Mouse (Mus musculus): ENCODE results near the gene Setd1b. TPM values are rescaled to one million over a fixed set of nuclear protein-coding genes. Genes with fewer than 3 reads are reported as not detected.

Setd1b gene
- polyA plus RNA-seq, 1 experiment from 2014 or later = 3.8 TPM

GRCm38 (mm10) chr5:123141555-123142160 lies 335 bp upstream of the Setd1b start:
- Histone ChIP-seq H3K27ac (peak overlapping the region; percentile 99), H3K4me3 (replicated peaks) (peak overlapping the region; percentile 96)
- 0% methylated on average over 32 of the region's 38 CpGs for WGBS (ENCODE audit: insufficient replicate concordance)

GRCm38 (mm10) chr5:123143251-123143970 lies 1.4 kb downstream of the Setd1b start:
- Histone ChIP-seq H3K27me3 (no peaks in the 10 kb centered on the region), H3K4me3 (replicated peaks) (peak overlapping the region; percentile 96), H3K4me1 (replicated peaks) (peaks cover 70% of the 10 kb centered on the region), H3K4me2 (peak overlapping the region; percentile 100), H3K9ac (peak overlapping the region; percentile 100), H3K9me3 (replicated peaks) (no peaks in the 10 kb centered on the region), H3K36me3 (peaks cover 42% of the 10 kb centered on the region), H3K27ac (peak overlapping the region; percentile 99)
- WGBS (ENCODE audit: insufficient replicate concordance) = 3% methylated on average over 24 of the region's 24 CpGs
- ATAC-seq (ENCODE audit: low read depth) (no peak), DNase-seq (no peak)

More at GRCm38 (mm10) chr5:123141555-123142160, 335 bp upstream of the Setd1b start:
- peak overlapping the region; percentile 100 for H3K4me2 ChIP-seq
- peak; percentile 46 for DNase-seq
- H3K36me3 ChIP-seq = peaks cover 33% of the 10 kb centered on the region
- ATAC-seq (ENCODE audit: low read depth) = no peak
- H3K9me3 ChIP-seq (replicated peaks) = no peaks in the 10 kb centered on the region
- peaks cover 70% of the 10 kb centered on the region for H3K4me1 ChIP-seq (replicated peaks)
- H3K27me3 ChIP-seq = no peaks in the 10 kb centered on the region
- peak overlapping the region; percentile 100 for H3K9ac ChIP-seq

GRCm38 (mm10) chr5:123143971-123144745 lies 2.2 kb downstream of the Setd1b start:
- Histone ChIP-seq H3K27me3 (no peaks in the 10 kb centered on the region), H3K9ac (peak overlapping the region; percentile 100), H3K36me3 (peaks cover 49% of the 10 kb centered on the region), H3K9me3 (replicated peaks) (no peaks in the 10 kb centered on the region), H3K27ac (peak overlapping the region; percentile 99), H3K4me2 (peak overlapping the region; percentile 100), H3K4me1 (replicated peaks) (peaks cover 72% of the 10 kb centered on the region), H3K4me3 (replicated peaks) (peak overlapping the region; percentile 96)
- ATAC-seq (ENCODE audit: low read depth) (no peak), DNase-seq (no peak)
- WGBS (ENCODE audit: insufficient replicate concordance) = 11% methylated on average over 17 of the region's 17 CpGs

- Histone ChIP-seq H3K4me2 (peak overlapping the region; percentile 100), H3K4me3 (replicated peaks) (peak overlapping the region; percentile 96), H3K9me3 (replicated peaks) (no peaks in the 10 kb centered on the region), H3K27me3 (no peaks in the 10 kb centered on the region), H3K27ac (peak overlapping the region; percentile 99), H3K4me1 (replicated peaks) (peaks cover 72% of the 10 kb centered on the region), H3K9ac (peak overlapping the region; percentile 100), H3K36me3 (peaks cover 53% of the 10 kb centered on the region)
- DNase-seq = no peak
- WGBS (ENCODE audit: insufficient replicate concordance) = 38% methylated on average over 20 of the region's 20 CpGs
- ATAC-seq (ENCODE audit: low read depth) = no peak
Observed at GRCm38 (mm10) chr5:123144746-123145590, 3.0 kb downstream of the Setd1b start.

DNA sequence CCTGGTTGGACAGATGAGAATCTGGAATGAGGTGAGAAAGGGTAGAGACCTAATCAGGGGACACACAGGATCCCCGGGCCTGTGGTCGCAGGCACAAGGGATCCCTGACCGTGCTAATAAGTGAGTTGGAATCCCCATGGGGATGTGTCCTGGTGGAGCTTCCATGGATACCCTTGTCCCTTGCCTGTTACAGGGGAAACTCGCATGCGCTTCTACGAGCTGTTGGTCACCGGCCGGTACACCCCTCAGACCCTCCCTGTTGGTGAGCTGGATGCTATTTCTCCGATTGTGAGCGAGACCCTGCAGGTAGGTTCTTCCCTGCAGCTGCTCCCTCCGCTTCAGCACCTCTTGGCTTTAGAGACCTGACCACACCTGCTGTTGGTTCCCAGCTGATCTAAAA lies 4.4 kb downstream of the Setd1b start:
- 0 out of 2 replicates have a peak overlapping the region, but pooled peaks have one; percentile 100 for H3K9ac ChIP-seq
- no peak for ATAC-seq (ENCODE audit: low read depth)
- H3K36me3 ChIP-seq = peaks cover 67% of the 10 kb centered on the region
- H3K4me3 ChIP-seq (replicated peaks) = no peak overlapping the region
- no peaks in the 10 kb centered on the region for H3K27me3 ChIP-seq
- peak overlapping the region; percentile 62; the same call in 1 of the 2 replicates for H3K27ac ChIP-seq
- DNase-seq = no peak
- H3K4me1 ChIP-seq (replicated peaks) = peaks cover 84% of the 10 kb centered on the region
- H3K4me2 ChIP-seq = peak overlapping the region; percentile 100; the same call in 1 of the 2 replicates
- 84% methylated on average over 11 of the region's 11 CpGs for WGBS (ENCODE audit: insufficient replicate concordance)
- no peaks in the 10 kb centered on the region for H3K9me3 ChIP-seq (replicated peaks)

DNA sequence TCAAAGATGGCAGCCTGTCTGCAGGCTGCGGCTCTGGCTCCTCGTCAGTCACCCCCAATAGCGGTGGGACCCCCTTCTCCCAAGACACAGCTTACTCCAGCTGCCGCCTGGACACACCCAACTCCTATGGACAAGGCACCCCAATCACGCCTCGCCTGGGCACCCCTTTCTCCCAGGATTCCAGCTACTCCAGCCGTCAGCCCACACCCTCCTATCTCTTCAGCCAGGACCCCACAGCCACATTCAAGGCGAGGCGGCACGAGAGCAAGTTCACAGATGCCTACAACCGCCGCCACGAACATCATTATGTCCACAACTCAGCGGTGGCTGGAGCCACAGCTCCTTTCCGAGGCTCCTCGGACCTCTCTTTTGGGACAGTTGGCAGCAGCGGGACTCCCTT lies 5.6 kb downstream of the Setd1b start:
- WGBS (ENCODE audit: insufficient replicate concordance) = 79% methylated on average over 17 of the region's 17 CpGs
- H3K4me1 ChIP-seq (replicated peaks) = peaks cover 95% of the 10 kb centered on the region

DNA sequence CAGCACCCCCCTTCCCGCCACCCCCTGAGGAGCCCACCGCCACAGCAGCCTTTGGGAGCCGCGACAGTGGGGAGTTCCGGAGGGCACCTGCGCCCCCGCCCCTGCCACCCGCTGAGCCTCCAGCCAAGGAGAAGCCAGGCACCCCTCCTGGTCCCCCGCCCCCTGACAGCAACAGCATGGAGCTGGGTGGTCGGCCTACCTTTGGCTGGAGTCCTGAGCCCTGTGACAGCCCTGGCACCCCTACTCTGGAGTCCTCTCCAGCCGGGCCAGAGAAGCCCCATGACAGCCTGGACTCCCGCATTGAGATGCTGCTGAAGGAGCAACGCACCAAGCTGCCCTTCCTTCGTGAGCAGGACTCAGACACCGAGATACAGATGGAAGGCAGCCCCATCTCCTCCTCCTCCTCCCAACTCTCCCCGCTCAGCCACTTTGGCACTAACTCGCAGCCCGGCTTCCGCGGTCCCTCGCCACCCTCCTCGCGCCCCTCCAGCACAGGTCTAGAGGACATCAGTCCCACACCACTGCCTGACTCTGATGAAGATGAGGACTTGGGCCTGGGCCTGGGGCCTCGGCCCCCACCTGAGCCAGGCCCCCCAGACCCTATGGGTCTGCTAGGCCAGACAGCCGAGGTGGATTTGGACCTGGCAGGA lies 6.2 kb downstream of the Setd1b start:
- H3K4me3 ChIP-seq (replicated peaks) = peak overlapping the region; percentile 4; the same call in 1 of the 2 replicates
- H3K27me3 ChIP-seq = no peaks in the 10 kb centered on the region
- H3K4me2 ChIP-seq = 0 out of 2 replicates have a peak overlapping the region, but pooled peaks have one; percentile 77
- H3K4me1 ChIP-seq (replicated peaks) = peaks cover 96% of the 10 kb centered on the region
- ATAC-seq (ENCODE audit: low read depth) (no peak), DNase-seq (no peak)
- H3K36me3 ChIP-seq = peaks cover 85% of the 10 kb centered on the region
- H3K9me3 ChIP-seq (replicated peaks) = no peaks in the 10 kb centered on the region
- H3K27ac ChIP-seq = peak overlapping the region; percentile 75
- 0 out of 2 replicates have a peak overlapping the region, but pooled peaks have one; percentile 16 for H3K9ac ChIP-seq
- WGBS (ENCODE audit: insufficient replicate concordance) = 87% methylated on average over 25 of the region's 25 CpGs

More for the DNA sequence above, 5.6 kb downstream of the Setd1b start:
- no peak overlapping the region for H3K4me2 ChIP-seq
- H3K9me3 ChIP-seq (replicated peaks) = no peaks in the 10 kb centered on the region
- H3K9ac ChIP-seq = no peak overlapping the region; the same call in 1 of the 2 replicates
- peaks cover 79% of the 10 kb centered on the region for H3K36me3 ChIP-seq
- 0 out of 2 replicates have a peak overlapping the region, but pooled peaks have one; percentile 62 for H3K27ac ChIP-seq
- H3K27me3 ChIP-seq = no peaks in the 10 kb centered on the region
- ATAC-seq (ENCODE audit: low read depth) (no peak), DNase-seq (no peak)
- H3K4me3 ChIP-seq (replicated peaks) = no peak overlapping the region

DNA sequence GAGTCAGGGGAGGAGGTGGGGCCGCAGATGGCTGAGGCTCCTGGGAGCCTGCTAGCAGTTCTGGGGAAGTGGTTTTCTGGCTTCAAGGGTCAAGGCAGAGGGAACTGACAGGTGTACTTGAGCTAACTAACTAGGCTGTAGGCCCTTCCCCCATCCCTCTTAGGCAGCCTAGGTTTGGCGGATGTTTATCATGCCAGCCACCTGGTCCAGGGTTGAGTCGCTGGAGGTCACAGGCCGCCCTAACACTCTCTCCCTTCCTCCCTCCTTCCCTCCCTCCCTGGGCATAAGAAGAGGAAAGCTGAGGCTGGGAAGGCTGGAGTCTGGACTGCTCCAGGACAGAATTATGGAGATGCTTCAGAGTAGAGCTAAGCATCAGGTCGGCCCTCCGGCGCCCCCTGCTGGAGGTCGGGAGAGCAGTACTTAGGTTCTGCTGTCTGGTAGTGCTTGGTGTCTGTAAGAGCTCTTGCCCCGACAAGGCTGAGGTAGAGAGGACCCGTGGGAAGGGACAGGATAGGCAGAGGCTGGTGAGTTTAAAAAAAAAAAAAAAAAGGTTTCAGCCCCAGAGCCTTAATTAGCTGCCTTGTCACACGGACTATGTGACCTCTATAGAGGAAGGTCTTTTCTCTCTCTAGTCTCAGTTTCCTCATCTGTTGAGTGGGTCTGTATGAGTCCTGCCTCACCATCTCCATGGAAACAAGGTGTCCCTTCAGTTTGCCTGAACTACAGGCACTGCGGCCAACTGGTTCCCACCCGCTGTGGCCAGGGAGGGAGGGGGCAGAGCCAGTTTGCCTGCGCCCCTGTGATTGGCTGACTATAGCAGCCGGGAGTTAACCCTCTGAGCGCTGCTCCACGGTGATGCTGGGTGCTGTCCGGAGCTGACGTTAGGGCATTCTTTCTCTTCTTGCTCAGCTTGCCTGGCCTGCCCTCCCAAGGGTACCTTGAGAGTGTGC lies 7.7 kb downstream of the Setd1b start:
- Histone ChIP-seq H3K4me2 (peak overlapping the region; percentile 77), H3K4me1 (replicated peaks) (peaks cover 81% of the 10 kb centered on the region), H3K4me3 (replicated peaks) (peak overlapping the region; percentile 59), H3K27me3 (no peaks in the 10 kb centered on the region), H3K36me3 (peaks cover 96% of the 10 kb centered on the region), H3K9ac (peak overlapping the region; percentile 71), H3K27ac (peak overlapping the region; percentile 75), H3K9me3 (replicated peaks) (no peaks in the 10 kb centered on the region)
- peak; percentile 86 for ATAC-seq (ENCODE audit: low read depth)
- DNase-seq = peak; percentile 83
- WGBS (ENCODE audit: insufficient replicate concordance) = 5% methylated on average over 19 of the region's 19 CpGs

DNA sequence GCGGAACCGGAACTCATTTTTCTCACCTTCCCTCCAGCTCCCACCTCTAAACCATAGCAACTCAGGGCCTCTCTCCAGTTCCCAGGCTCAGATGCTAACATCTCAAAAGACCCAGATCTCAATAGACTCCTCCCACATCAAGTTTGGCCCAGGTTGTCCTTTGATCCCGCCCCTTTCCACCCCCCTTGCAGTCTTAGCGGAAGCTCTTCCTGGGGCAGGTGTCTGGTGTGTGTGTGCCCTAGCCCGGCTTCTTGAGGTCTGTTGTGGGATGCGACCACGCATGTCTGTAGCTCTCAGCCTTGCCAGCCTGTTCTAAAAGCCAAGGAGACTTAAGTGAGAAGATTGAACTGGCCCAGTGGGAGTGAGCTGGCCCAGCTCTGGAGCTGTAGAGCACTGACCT lies 8.6 kb downstream of the Setd1b start:
- Histone ChIP-seq H3K4me1 (replicated peaks) (peaks cover 72% of the 10 kb centered on the region), H3K4me2 (peak overlapping the region; percentile 77), H3K36me3 (peaks cover 94% of the 10 kb centered on the region), H3K9ac (peak overlapping the region; percentile 71), H3K4me3 (replicated peaks) (peak overlapping the region; percentile 59), H3K9me3 (replicated peaks) (no peaks in the 10 kb centered on the region), H3K27me3 (no peaks in the 10 kb centered on the region), H3K27ac (peak overlapping the region; percentile 75)
- ATAC-seq (ENCODE audit: low read depth) (no peak), DNase-seq (no peak)
- 25% methylated on average over 7 of the region's 7 CpGs for WGBS (ENCODE audit: insufficient replicate concordance)
